Comparison of ENCODE assay signal across 29 mouse cellular contexts in the genomic region with DNA sequence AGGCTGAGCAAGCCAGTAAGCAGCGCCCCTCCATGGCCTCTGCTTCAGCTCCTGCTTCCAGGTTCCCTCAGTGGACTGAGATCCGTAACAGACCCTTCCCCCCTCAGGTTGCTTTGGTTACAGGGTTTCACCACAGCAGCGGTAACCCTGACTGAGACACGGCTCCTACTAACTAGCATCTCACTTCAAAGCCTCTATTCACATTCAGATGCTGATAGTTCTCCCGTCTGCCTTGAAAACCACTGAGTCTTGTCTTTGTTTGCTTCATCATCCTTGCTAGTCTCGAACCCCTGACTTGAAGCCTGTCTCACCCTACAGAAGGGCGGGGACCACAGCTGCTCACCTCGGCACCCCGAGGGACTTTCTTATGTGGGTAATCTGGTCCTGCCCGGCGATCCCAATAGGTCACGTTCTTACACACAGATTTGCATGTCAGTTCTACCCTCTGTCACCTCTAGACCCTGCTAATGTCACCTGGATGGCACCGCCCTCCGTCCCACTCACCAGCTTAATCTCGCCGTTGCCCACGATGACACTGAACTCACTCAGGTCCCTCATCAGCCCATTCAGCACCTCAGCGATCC. TPM values are rescaled to one million over a fixed set of nuclear protein-coding genes. Genes with fewer than 3 reads are reported as not detected.
DNase-seq lines count a peak whose midpoint lies in the region; ATAC-seq and TF ChIP-seq lines count a peak whose summit lies in the region.
"Had no signal": no experiment of that assay in that cellular context is flagged by ENCODE, and none has a peak within 500 bp of the region (broad histone marks: within the 10 kb centered on the region; RNA-seq: fewer than 3 reads in every experiment).

No protein-coding gene starts in this region.

- H3K4me2 ChIP-seq in CH12.LX (ENCODE audit: insufficient read depth, low read depth, poor library complexity, severe bottlenecking) = peak overlapping the region; percentile 23; the same call in 1 of the 2 replicates
- no peak overlapping the region for H3K4me2 ChIP-seq in midbrain, embryonic 13.5 days (replicated peaks)
- H3K4me2 ChIP-seq: embryonic facial prominence, embryonic 13.5 days; forebrain, embryonic 12.5 days; forebrain, embryonic 15.5 days; hindbrain, embryonic 13.5 days; intestine, embryonic 15.5 days had no signal

- no peak for TF ChIP-seq RAD21 in CH12.LX (IDR thresholded peaks at IDR 0.05; ENCODE audit: low read depth, low read length)

- ATAC-seq in midbrain, embryonic 13.5 days = no peak
- ATAC-seq: activated CD4-positive, CD25-positive, alpha-beta regulatory T cell, adult 4 months; forebrain, embryonic 15.5 days; hindbrain, embryonic 16.5 days; intestine, embryonic 15.5 days; Patski had no signal

- TF ChIP-seq CTCF in CH12.LX (conservative IDR thresholded peaks at IDR 0.05 in 1 of 2, IDR thresholded peaks at IDR 0.05 in 1 of 2; ENCODE audit: low read depth in 2 of 2, low read length in 2 of 2) = no peak

- H3K27ac ChIP-seq in CH12.LX (ENCODE audit: insufficient read depth, low read depth) = no peak overlapping the region
- H3K27ac ChIP-seq in midbrain, embryonic 13.5 days = no peak overlapping the region
- H3K27ac ChIP-seq: embryonic facial prominence, embryonic 13.5 days; forebrain, embryonic 12.5 days; forebrain, embryonic 15.5 days; gastrocnemius, adult 2 months; heart, embryonic 13.5 days; hindbrain, embryonic 10.5 days; hindbrain, embryonic 13.5 days; intestine, embryonic 15.5 days had no signal

- dilution Hi-C loops in CH12.LX (cut with MboI; ENCODE audit: extremely low pct_ligation_motif_present, extremely low pct_unique_long_range_greater_than_20kb, low sequenced_read_pairs) = no loop called here

- peak; percentile 48 for DNase-seq in A20 (ENCODE audit: low read depth, low spot score)
- peak; percentile 53 for DNase-seq in CH12.LX (ENCODE audit: extremely low read depth)
- DNase-seq in ES-CJ7 (ENCODE audit: low read depth, low spot score) = peak; percentile 92
- no peak for DNase-seq in natural killer cell, adult 2 months (ENCODE audit: low spot score in 2 of 2)
- DNase-seq in urinary bladder, postnatal 36 days (ENCODE audit: low spot score in 2 of 2) = no peak
- DNase-seq: adrenal gland, adult 8-10 months; adrenal gland, postnatal 25 days; cerebellum, adult 11-12 months; cerebellum, adult 8-10 months; cerebellum, postnatal 36 days; embryo, embryonic 11 days; gastrocnemius, adult 2 months; gastrocnemius, postnatal 14 days; heart, adult 11 months; kidney, adult 18-20 months had no signal

- in situ Hi-C loops in CH12.LX (cut with MboI; ENCODE audit: low pct_ligation_motif_present, low pct_unique_long_range_greater_than_20kb, low sequenced_read_pairs) = loop anchor here (5.0 kb wide), 1 partner anchor 41 kb away; the partner anchor contains the start of gene Dtx3

- peak; percentile 40; the same call in 1 of the 2 replicates for TF ChIP-seq EP300 in CH12.LX (IDR thresholded peaks at IDR 0.05; ENCODE audit: low read length)

- H3K36me3 ChIP-seq in CH12.LX (replicated peaks in 1 of 2; ENCODE audit: control insufficient read depth in 1 of 2, insufficient read depth in 1 of 2, low read length in 1 of 2) = no peaks in the 10 kb centered on the region
- H3K36me3 ChIP-seq in midbrain, embryonic 13.5 days = peaks cover 93% of the 10 kb centered on the region
- H3K36me3 ChIP-seq: G1E; heart, embryonic 13.5 days; intestine, embryonic 15.5 days had no signal

- TF ChIP-seq POLR2A in CH12.LX (IDR thresholded peaks at IDR 0.05; ENCODE audit: low read depth, low read length) = no peak

- 73% methylated on average over 18 of the region's 18 CpGs for WGBS in midbrain, embryonic 13.5 days

- H3K79me2 ChIP-seq in CH12.LX (replicated peaks; ENCODE audit: control insufficient read depth, extremely low read depth, insufficient read depth, poor library complexity, severe bottlenecking) = no peaks in the 10 kb centered on the region

- H3K9me3 ChIP-seq in CH12.LX (replicated peaks; ENCODE audit: low read length) = no peaks in the 10 kb centered on the region
- no peaks in the 10 kb centered on the region for H3K9me3 ChIP-seq in midbrain, embryonic 13.5 days
- H3K9me3 ChIP-seq: embryonic facial prominence, embryonic 10.5 days; embryonic facial prominence, embryonic 13.5 days; forebrain, embryonic 12.5 days; forebrain, embryonic 15.5 days; heart, embryonic 13.5 days; hindbrain, embryonic 10.5 days; hindbrain, embryonic 13.5 days; intestine, embryonic 15.5 days had no signal

- H3K9ac ChIP-seq in CH12.LX (ENCODE audit: insufficient read depth, low read depth) = no peak overlapping the region
- no peak overlapping the region for H3K9ac ChIP-seq in midbrain, embryonic 13.5 days (replicated peaks)
- H3K9ac ChIP-seq: embryonic facial prominence, embryonic 13.5 days; forebrain, embryonic 12.5 days; forebrain, embryonic 15.5 days; hindbrain, embryonic 13.5 days; intestine, embryonic 15.5 days had no signal

- H3K4me1 ChIP-seq in CH12.LX (ENCODE audit: control insufficient read depth in 1 of 2, insufficient read depth in 2 of 2) = peaks cover 14 to 28% of the 10 kb centered on the region in 2 experiments
- no peaks in the 10 kb centered on the region for H3K4me1 ChIP-seq in midbrain, embryonic 13.5 days (replicated peaks)
- H3K4me1 ChIP-seq: forebrain, embryonic 15.5 days; heart, embryonic 13.5 days; intestine, embryonic 15.5 days had no signal

- peaks cover 76% of the 10 kb centered on the region for H3K27me3 ChIP-seq in CH12.LX (replicated peaks)
- H3K27me3 ChIP-seq in midbrain, embryonic 13.5 days = no peaks in the 10 kb centered on the region
- H3K27me3 ChIP-seq: embryonic facial prominence, embryonic 13.5 days; forebrain, embryonic 15.5 days; hindbrain, embryonic 13.5 days; intestine, embryonic 15.5 days had no signal

- peak overlapping the region in 1 of 3 experiments; percentile 16 for H3K4me3 ChIP-seq in CH12.LX (replicated peaks in 1 of 3; ENCODE audit: low read depth in 2 of 3, low read length in 2 of 3, poor library complexity in 1 of 3)
- no peak overlapping the region for H3K4me3 ChIP-seq in midbrain, embryonic 13.5 days (replicated peaks)
- H3K4me3 ChIP-seq: embryonic facial prominence, embryonic 10.5 days; embryonic facial prominence, embryonic 13.5 days; erythroblast, embryonic 14.5 days; forebrain, embryonic 12.5 days; forebrain, embryonic 15.5 days; gastrocnemius, adult 2 months; heart, embryonic 13.5 days; hindbrain, embryonic 10.5 days; hindbrain, embryonic 13.5 days; intestine, embryonic 15.5 days had no signal

TF ChIP-seq in CH12.LX, 34 proteins besides CTCF, POLR2A, EP300 and RAD21:
- TF ChIP-seq MXI1 (IDR thresholded peaks at IDR 0.05; ENCODE audit: low read depth, low read length) (peak; percentile 33; the same call in 1 of the 2 replicates), NELFE (IDR thresholded peaks at IDR 0.05; ENCODE audit: low read depth, low read length) (no peak), NRF1 (IDR thresholded peaks at IDR 0.05; ENCODE audit: low read depth, low read length) (0 out of 2 replicates have a peak, but pooled peaks have one; percentile 23), BHLHE40 (IDR thresholded peaks at IDR 0.05; ENCODE audit: low read depth, low read length) (peak; percentile 96), ZMIZ1 (IDR thresholded peaks at IDR 0.05; ENCODE audit: low read depth, low read length) (no peak), ETS1 (conservative IDR thresholded peaks at IDR 0.05; ENCODE audit: low read depth, low read length) (peak; percentile 66), USF2 (conservative IDR thresholded peaks at IDR 0.05; ENCODE audit: low read depth, low read length) (no peak), SMC3 (IDR thresholded peaks at IDR 0.05; ENCODE audit: low read depth, low read length) (no peak), MEF2A (IDR thresholded peaks at IDR 0.05; ENCODE audit: borderline replicate concordance, low read depth, low read length) (no peak), MAFK (IDR thresholded peaks at IDR 0.05; ENCODE audit: insufficient replicate concordance, low read length) (peak; percentile 53; the same call in 1 of the 2 replicates), MAZ (IDR thresholded peaks at IDR 0.05; ENCODE audit: low read depth, low read length) (0 out of 2 replicates have a peak, but pooled peaks have one; percentile 56), IRF4 (IDR thresholded peaks at IDR 0.05; ENCODE audit: low read depth, low read length) (peak; percentile 65), TCF12 (IDR thresholded peaks at IDR 0.05; ENCODE audit: low read depth, low read length) (peak; percentile 57; the same call in 1 of the 2 replicates), MAX (IDR thresholded peaks at IDR 0.05; ENCODE audit: low read length) (0 out of 2 replicates have a peak, but pooled peaks have one; percentile 27), ELF1 (IDR thresholded peaks at IDR 0.05; ENCODE audit: low read depth, low read length) (no peak), MYC (IDR thresholded peaks at IDR 0.05; ENCODE audit: low read depth, low read length) (0 out of 2 replicates have a peak, but pooled peaks have one; percentile 17), CHD2 (IDR thresholded peaks at IDR 0.05; ENCODE audit: low read length) (no peak), GABPA (IDR thresholded peaks at IDR 0.05; ENCODE audit: insufficient replicate concordance, low read depth, low read length) (no peak)

RNA-seq across cellular contexts. Expression of gene Kif5a, which starts 24.8 kb away (rescaled TPM):
- total RNA-seq in CH12.LX (2012; rRNA removed) (1.3 and 2.1 TPM in 2 replicates), CH12.LX (2014; rRNA removed) (not detected in 2 replicates)
- polyA plus RNA-seq in CH12.LX (2012; ENCODE audit: insufficient read length, low read depth) = 0.14 and 0.46 TPM in 2 replicates
- polyA plus RNA-seq in midbrain, embryonic 13.5 days (2015; fragmentation: Nextera tagmentation; extraction: Ambion mirVana) = 73.0 and 76.7 TPM in 2 replicates

RNA-seq across cellular contexts. Expression of gene Pip4k2c, which starts 26.9 kb away (rescaled TPM):
- 22.7 TPM in 2 replicates for total RNA-seq in CH12.LX (2012; rRNA removed)
- total RNA-seq in CH12.LX (2014; rRNA removed) = 12.5 and 13.3 TPM in 2 replicates
- polyA plus RNA-seq in CH12.LX (2012; ENCODE audit: insufficient read length, low read depth) = 23.3 and 24.7 TPM in 2 replicates
- 16.9 and 17.3 TPM in 2 replicates for polyA plus RNA-seq in midbrain, embryonic 13.5 days (2015; fragmentation: Nextera tagmentation; extraction: Ambion mirVana)

RNA-seq across cellular contexts. Expression of gene Dctn2, which starts 27.8 kb away (rescaled TPM):
- 88.5 and 91.9 TPM in 2 replicates for total RNA-seq in CH12.LX (2012; rRNA removed)
- 66.3 and 67.3 TPM in 2 replicates for total RNA-seq in CH12.LX (2014; rRNA removed)
- polyA plus RNA-seq in CH12.LX (2012; ENCODE audit: insufficient read length, low read depth) = 79.1 and 94.1 TPM in 2 replicates
- polyA plus RNA-seq in midbrain, embryonic 13.5 days (2015; fragmentation: Nextera tagmentation; extraction: Ambion mirVana) = 310 TPM in 2 replicates

RNA-seq across cellular contexts. Expression of gene Dtx3, which starts 42.8 kb away (rescaled TPM):
- 26.9 and 27.6 TPM in 2 replicates for total RNA-seq in CH12.LX (2012; rRNA removed)
- 18.9 and 19.2 TPM in 2 replicates for total RNA-seq in CH12.LX (2014; rRNA removed)
- 51.2 and 54.4 TPM in 2 replicates for polyA plus RNA-seq in CH12.LX (2012; ENCODE audit: insufficient read length, low read depth)
- polyA plus RNA-seq in midbrain, embryonic 13.5 days (2015; fragmentation: Nextera tagmentation; extraction: Ambion mirVana) = 195 and 234 TPM in 2 replicates

RNA-seq across cellular contexts. Expression of gene Arhgef25, which starts 48.5 kb away (rescaled TPM):
- total RNA-seq in CH12.LX (2012; rRNA removed) (8.6 and 8.7 TPM in 2 replicates), CH12.LX (2014; rRNA removed) (3.3 and 4.0 TPM in 2 replicates)
- 8.3 and 11.1 TPM in 2 replicates for polyA plus RNA-seq in CH12.LX (2012; ENCODE audit: insufficient read length, low read depth)
- polyA plus RNA-seq in midbrain, embryonic 13.5 days (2015; fragmentation: Nextera tagmentation; extraction: Ambion mirVana) = 20.2 and 24.5 TPM in 2 replicates
- polyA plus RNA-seq: activated CD4-positive, CD25-positive, alpha-beta regulatory T cell, adult 4 months had no signal

Comparison
In these comparisons a context has a peak if more than half of its experiments do, and no peak if none do; other contexts are left out.
1. DNase-seq: peak in A20 (single experiment), CH12.LX (single experiment) and ES-CJ7 (single experiment); none in natural killer cell, adult 2 months (0 of 2) and urinary bladder, postnatal 36 days (0 of 2).
2. RNA of gene Kif5a, which starts 24.8 kb away (polyA plus RNA-seq): 73.0 to 76.7 TPM in midbrain, embryonic 13.5 days; 0.14 to 0.46 TPM in CH12.LX; every median in the first group is over 10 times any median in the second.